In the genomic region with DNA sequence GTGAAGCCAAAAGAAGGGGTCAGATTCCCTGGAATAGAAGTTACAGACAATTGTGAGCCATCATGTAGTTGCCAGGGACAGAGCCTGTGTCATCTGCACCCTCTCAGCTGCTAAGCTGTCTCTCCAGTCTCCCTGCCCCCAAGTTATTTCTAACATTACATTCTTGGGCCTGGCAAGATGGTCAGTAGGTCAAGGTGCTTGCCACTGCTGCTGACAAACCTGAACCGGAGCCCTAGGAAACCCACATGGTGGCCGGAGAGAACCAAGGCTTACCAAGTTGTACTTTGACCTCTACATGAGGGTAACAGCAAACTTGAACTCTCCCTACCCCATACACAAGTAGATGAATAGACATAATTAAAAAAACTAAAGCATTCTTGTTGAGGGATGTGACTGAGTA, we compare ENCODE assay signal across 10 mouse cellular contexts.
"Had no signal": no experiment of that assay in that cellular context is flagged by ENCODE, and none has a peak within 500 bp of the region (broad histone marks: within the 10 kb centered on the region; RNA-seq: fewer than 3 reads in every experiment).

No protein-coding gene starts in this region.

- ATAC-seq: intestine, embryonic 15.5 days; midbrain, embryonic 16.5 days had no signal

- DNase-seq: left cerebral cortex, postnatal 4 days; liver, embryonic 13.5 days; lung, adult 18-20 months; right cerebral cortex, adult 18-20 months; right cerebral cortex, postnatal 25 days had no signal

- H3K4me3 ChIP-seq: intestine, embryonic 15.5 days; limb, embryonic 13.5 days; liver, embryonic 13.5 days; midbrain, embryonic 12.5 days; neural tube, embryonic 13.5 days had no signal

- H3K27ac ChIP-seq: intestine, embryonic 15.5 days; limb, embryonic 13.5 days; liver, embryonic 13.5 days; midbrain, embryonic 12.5 days; neural tube, embryonic 13.5 days had no signal

- H3K9ac ChIP-seq: intestine, embryonic 15.5 days; limb, embryonic 13.5 days; liver, embryonic 13.5 days; midbrain, embryonic 12.5 days; neural tube, embryonic 13.5 days had no signal

- H3K27me3 ChIP-seq: intestine, embryonic 15.5 days; limb, embryonic 13.5 days; liver, embryonic 13.5 days; midbrain, embryonic 12.5 days; neural tube, embryonic 13.5 days had no signal

- H3K4me2 ChIP-seq: intestine, embryonic 15.5 days; limb, embryonic 13.5 days; liver, embryonic 13.5 days; midbrain, embryonic 12.5 days; neural tube, embryonic 13.5 days had no signal

- H3K9me3 ChIP-seq: intestine, embryonic 15.5 days; limb, embryonic 13.5 days; liver, embryonic 13.5 days; midbrain, embryonic 12.5 days; neural tube, embryonic 13.5 days had no signal
